Mouse (Mus musculus) ZHBTc4 (cell line): ENCODE data around the gene Cdk14.

Source experiments
- DNase-seq: peaks from one replicate; pipeline ENCODE4 v3.0.0-alpha.2; 2011; ENCODE audit warnings: low read depth, low spot score

Gene Cdk14

GRCm38 (mm10) chr5:4861141-4861540 lies 559.0 kb downstream of the Cdk14 start:
- no peak for DNase-seq

GRCm38 (mm10) chr5:4858032-4858641 lies 562.0 kb downstream of the Cdk14 start:
- no peak for DNase-seq

- DNase-seq = no peak
Measured at GRCm38 (mm10) chr5:4853503-4853902, 566.6 kb downstream of the Cdk14 start.

GRCm38 (mm10) chr5:4852711-4853320 lies 567.3 kb downstream of the Cdk14 start:
- DNase-seq = no peak

GRCm38 (mm10) chr5:4851934-4852710 lies 568.0 kb downstream of the Cdk14 start:
- no peak for DNase-seq

GRCm38 (mm10) chr5:4851245-4851933 lies 568.7 kb downstream of the Cdk14 start:
- DNase-seq = no peak

GRCm38 (mm10) chr5:4834819-4835480 lies 585.2 kb downstream of the Cdk14 start:
- DNase-seq = no peak

GRCm38 (mm10) chr5:4833940-4834339 lies 586.2 kb downstream of the Cdk14 start:
- no peak for DNase-seq

- DNase-seq = no peak
Measured at GRCm38 (mm10) chr5:4826886-4827285, 593.2 kb downstream of the Cdk14 start.

GRCm38 (mm10) chr5:4825951-4826350 lies 594.2 kb downstream of the Cdk14 start:
- no peak for DNase-seq

- DNase-seq = no peak
Measured at GRCm38 (mm10) chr5:4825076-4825475, 595.0 kb downstream of the Cdk14 start.

GRCm38 (mm10) chr5:4824171-4824570 lies 595.9 kb downstream of the Cdk14 start:
- DNase-seq = no peak

- DNase-seq = no peak
Measured at GRCm38 (mm10) chr5:4822041-4822440, 598.1 kb downstream of the Cdk14 start.

GRCm38 (mm10) chr5:4821368-4821771 lies 598.7 kb downstream of the Cdk14 start:
- DNase-seq = no peak

- no peak for DNase-seq
Measured at GRCm38 (mm10) chr5:4816981-4817380, 603.1 kb downstream of the Cdk14 start.

GRCm38 (mm10) chr5:4814465-4815204 lies 605.5 kb downstream of the Cdk14 start:
- DNase-seq = no peak

GRCm38 (mm10) chr5:4813357-4813756 lies 606.8 kb downstream of the Cdk14 start:
- no peak for DNase-seq

- DNase-seq = no peak
Measured at GRCm38 (mm10) chr5:4812036-4812729, 607.9 kb downstream of the Cdk14 start.

GRCm38 (mm10) chr5:4805228-4805627 lies 614.9 kb downstream of the Cdk14 start:
- no peak for DNase-seq

GRCm38 (mm10) chr5:4803708-4804107 lies 616.4 kb downstream of the Cdk14 start:
- no peak for DNase-seq
